Mouse (Mus musculus) brain, embryonic 14.5 days (tissue): ENCODE results near the gene Vps37c.

Experiments
- CTCF ChIP-seq: fragments of 200-500 bp; IDR thresholded peaks from 2 replicates; pipeline ENCODE4 v1.5.1; 2012; ENCODE audit warnings: inconsistent platforms, mild to moderate bottlenecking, moderate library complexity, borderline replicate concordance; ENCODE audit not compliant: insufficient read depth, insufficient read length; ENCODE audit errors: extremely low read depth
- POLR2A ChIP-seq: fragments of 200-500 bp; IDR thresholded peaks from 2 replicates; pipeline ENCODE4 v1.6.1; 2012; ENCODE audit warnings: mild to moderate bottlenecking, inconsistent platforms, borderline replicate concordance; ENCODE audit not compliant: poor library complexity, insufficient read depth, insufficient read length, severe bottlenecking; ENCODE audit errors: extremely low read depth

DNA sequence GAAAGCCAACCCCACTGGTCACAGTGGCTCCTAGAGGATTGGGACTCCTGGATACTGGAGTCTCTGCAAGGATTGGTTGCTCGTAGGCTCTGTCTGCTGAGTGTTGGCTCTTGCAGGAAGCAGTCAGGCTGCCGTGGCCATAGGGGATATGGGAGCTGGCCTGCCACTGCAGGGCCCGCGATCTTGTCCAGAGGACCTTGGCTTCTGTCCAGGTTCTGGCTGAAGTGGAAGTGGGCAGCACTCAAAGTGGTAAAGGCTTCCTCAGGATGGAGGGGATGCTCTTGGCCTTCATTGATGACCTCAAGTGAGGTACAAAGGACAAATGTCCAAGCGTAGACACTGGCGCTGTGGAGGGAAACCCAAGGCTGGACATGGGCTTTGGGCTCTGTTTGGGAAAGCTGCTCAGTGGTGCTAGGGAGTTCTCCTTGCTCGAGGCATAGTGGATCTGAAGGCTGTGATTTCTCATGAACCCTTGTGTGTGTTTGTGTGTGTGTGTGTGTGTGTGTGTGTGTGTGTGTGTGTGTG, 29.8 kb downstream of the Vps37c start:
- TF ChIP-seq CTCF (no peak), POLR2A (no peak)
